Mouse (Mus musculus) cerebellum, postnatal 14 days (tissue): Measurements from ENCODE around the gene Fam72a.
"Not testable (repeated sequence)": the region's sequence is repeated elsewhere in the genome, so short reads cannot be mapped to it uniquely, and the experiment has no call there.

Experiments
- DNase-seq, 2 experiments: peaks; one replicate each; pipeline ENCODE4 v3.0.0; 2021; ENCODE audit warnings: mixed read lengths in 2 of 2

Fam72a gene

GRCm38 (mm10) chr1:131528081-131528507, 391 bp downstream of the Fam72a start:
- DNase-seq: peak; percentile 70 to 76

GRCm38 (mm10) chr1:131528561-131529166, 961 bp downstream of the Fam72a start:
- no peak for DNase-seq

- no peak for DNase-seq
Observed at GRCm38 (mm10) chr1:131539771-131540170, 12.1 kb downstream of the Fam72a start.

- DNase-seq: no peak
Observed at GRCm38 (mm10) chr1:131540795-131541194, 13.1 kb downstream of the Fam72a start.

- DNase-seq: no peak
Observed at GRCm38 (mm10) chr1:131541431-131541830, 13.7 kb downstream of the Fam72a start.

GRCm38 (mm10) chr1:131541903-131542302, 14.2 kb downstream of the Fam72a start:
- DNase-seq: no peak

GRCm38 (mm10) chr1:131543886-131544565, 16.3 kb downstream of the Fam72a start:
- peak; percentile 67 to 78 for DNase-seq

GRCm38 (mm10) chr1:131546798-131547690, 19.3 kb downstream of the Fam72a start:
- no peak for DNase-seq

- peak; percentile 58 to 65 for DNase-seq
Observed at GRCm38 (mm10) chr1:131548494-131549365, 21.0 kb downstream of the Fam72a start.

- no peak for DNase-seq
Observed at GRCm38 (mm10) chr1:131551956-131552355, 24.3 kb downstream of the Fam72a start.

GRCm38 (mm10) chr1:131553428-131553827, 25.7 kb downstream of the Fam72a start:
- no peak for DNase-seq

- peak; percentile 87 to 91 for DNase-seq
Observed at GRCm38 (mm10) chr1:131555042-131555812, 27.5 kb downstream of the Fam72a start.

GRCm38 (mm10) chr1:131560500-131560899, 32.8 kb downstream of the Fam72a start:
- DNase-seq: no peak

GRCm38 (mm10) chr1:131562081-131562480, 34.4 kb downstream of the Fam72a start:
- no peak for DNase-seq

- not testable (repeated sequence) for DNase-seq
Observed at GRCm38 (mm10) chr1:131566056-131566455, 38.4 kb downstream of the Fam72a start.

GRCm38 (mm10) chr1:131569721-131570120, 42.0 kb downstream of the Fam72a start:
- no peak for DNase-seq

GRCm38 (mm10) chr1:131570391-131570790, 42.7 kb downstream of the Fam72a start:
- DNase-seq: no peak

GRCm38 (mm10) chr1:131573721-131574120, 46.0 kb downstream of the Fam72a start:
- peak in 1 of 2 experiments; percentile 34 for DNase-seq

GRCm38 (mm10) chr1:131578943-131579680, 51.4 kb downstream of the Fam72a start:
- DNase-seq: peak; percentile 67 to 69

GRCm38 (mm10) chr1:131580389-131580788, 52.7 kb downstream of the Fam72a start:
- DNase-seq: no peak

- no peak for DNase-seq
Observed at GRCm38 (mm10) chr1:131583598-131583997, 55.9 kb downstream of the Fam72a start.
